Mouse (Mus musculus) cerebellum, postnatal 25 days (tissue): ENCODE data around the gene Fuca1.

Source experiments
- DNase-seq, 2 experiments: peaks; one replicate each; pipeline ENCODE4 v3.0.0; 2021; ENCODE audit warnings: mixed read lengths in 2 of 2

Gene Fuca1

DNA sequence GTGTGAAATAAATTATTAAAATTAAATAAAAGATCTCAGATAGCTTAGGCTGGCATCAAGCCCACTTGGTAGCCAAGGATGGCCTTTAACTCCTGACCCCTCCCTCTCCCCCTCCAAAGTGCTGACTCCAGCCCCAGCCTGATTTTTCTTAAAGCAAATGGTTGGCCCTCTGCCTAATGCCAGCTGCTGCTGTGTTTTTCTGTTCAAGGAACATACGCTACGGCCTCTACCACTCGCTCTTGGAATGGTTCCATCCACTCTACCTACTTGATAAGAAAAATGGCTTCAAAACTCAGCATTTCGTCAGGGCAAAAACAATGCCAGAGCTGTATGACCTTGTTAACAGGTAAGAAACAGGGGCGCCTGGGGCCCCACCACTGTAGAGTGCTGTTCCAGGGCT is 4.8 kb downstream of the Fuca1 start:
- no peak for DNase-seq

DNA sequence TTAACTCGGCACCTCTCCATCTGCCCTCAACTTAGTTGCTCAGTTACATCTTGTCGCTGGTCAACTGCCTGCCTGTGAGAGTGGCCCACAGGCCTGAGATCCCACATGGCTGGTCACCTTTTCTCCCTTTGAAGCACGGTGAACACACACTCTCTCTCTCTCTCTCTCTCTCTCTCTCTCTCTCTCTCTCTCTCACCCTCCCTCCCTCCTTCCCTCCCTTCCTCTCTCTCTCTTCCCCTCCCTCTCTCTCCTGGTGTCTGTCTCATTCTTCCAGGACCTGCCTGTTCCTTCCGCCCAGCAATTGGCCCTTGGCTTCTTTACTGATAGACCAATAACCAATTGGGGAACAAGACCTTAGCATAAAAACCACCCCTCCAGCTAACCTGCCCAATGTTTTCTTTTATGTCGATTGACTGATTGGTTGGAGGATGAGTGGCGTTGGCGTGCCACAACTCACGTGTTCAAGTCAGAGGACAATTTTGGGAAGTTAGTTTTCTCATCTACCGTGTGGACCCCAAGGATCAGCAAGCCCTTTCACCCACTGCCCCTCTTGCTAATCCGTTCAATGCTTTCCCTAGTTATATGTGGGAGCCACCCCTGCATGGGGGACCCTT is 5.8 kb downstream of the Fuca1 start:
- DNase-seq: no peak

DNA sequence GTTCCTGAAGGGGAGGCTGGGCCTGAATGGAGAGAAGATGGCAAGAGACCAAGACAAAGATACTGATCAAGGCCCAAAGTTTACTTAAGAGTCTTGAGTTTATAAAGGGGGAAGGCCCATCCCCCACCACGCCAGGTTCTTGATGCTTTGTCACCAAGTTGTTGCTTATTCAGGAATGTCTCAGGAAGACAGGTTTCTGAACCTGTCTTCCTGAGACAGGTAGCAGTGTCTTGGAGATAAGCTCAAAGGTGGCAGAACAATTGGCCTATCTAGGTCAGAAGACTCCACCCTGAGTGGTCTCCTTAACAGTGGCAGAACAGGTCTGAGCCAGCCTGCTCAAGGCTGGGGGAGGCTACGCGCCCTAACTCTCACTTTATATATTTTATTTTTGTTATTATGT is 6.3 kb downstream of the Fuca1 start:
- DNase-seq: no peak

DNA sequence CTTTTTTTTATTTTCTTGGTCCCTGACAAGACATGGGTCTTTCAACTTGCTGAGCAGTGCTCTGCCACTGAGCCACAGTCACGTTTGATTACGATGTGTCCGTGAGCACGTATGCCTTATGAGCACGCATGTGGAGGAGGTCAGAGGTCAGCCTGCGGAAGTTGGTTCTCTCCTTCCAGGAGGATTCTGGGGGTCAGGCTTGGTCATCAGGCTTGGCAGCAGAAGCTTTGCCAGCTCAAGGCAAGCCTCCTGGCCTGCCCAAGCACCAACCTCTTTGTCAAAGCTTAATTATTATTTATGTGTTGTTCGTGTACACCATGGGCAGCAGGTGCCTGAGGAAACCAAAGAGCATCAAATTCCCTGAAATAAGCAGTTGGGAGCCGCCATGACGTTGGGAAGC is 7.8 kb downstream of the Fuca1 start:
- no peak for DNase-seq

DNA sequence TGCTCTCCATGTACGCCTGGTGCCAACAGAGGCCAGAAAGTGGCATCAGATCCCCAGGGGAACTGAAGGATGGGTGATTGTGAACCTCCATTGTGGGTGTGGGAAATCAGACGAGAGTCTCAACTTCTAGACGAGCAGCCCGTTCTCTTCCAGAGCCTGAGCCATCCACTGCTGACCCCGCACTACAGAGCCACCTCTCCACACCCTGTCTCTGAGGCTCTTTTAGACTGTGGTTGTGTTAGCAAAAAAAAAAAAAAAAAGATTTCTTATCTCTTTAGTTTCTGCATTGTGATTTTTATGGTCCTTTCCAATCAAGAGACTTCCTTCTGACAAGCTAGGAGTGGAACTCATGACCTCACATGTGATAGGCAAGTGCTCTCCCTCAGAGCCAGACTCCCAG is 8.9 kb downstream of the Fuca1 start:
- no peak for DNase-seq

DNA sequence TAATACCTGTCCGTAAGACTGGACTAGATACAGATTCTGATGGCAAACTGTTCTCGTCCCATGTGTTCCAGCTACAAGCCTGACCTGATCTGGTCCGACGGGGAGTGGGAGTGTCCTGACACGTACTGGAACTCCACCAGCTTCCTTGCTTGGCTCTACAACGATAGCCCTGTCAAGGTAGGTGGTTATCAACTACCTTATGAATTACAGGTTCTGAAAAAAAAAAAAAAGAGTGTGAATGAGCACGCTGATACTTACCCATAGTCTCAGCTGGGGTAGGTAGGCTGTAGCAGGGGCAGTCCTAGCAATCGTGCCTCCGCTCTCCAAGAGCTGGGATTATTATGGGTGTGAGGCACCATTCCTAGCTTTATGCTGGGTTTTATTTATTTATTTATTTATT is 9.3 kb downstream of the Fuca1 start:
- no peak for DNase-seq

DNA sequence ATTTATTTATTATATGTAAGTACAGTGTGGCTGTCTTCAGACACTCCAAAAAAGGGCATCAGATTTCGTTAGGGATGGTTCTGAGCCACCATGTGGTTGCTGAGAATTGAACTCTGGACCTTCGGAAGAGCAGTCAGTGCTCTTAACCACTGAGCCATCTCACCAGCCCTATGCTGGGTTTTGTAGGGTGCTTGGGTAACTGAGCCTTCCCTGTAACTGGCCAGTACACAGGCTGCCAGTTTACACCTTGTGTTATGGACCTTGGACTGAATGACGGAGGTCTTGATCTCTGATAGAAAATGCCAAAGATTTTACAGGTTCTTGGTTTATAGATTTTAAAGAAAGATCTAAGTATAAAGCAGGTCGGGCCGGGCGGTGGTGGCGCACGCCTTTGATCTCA is 9.7 kb downstream of the Fuca1 start:
- no peak for DNase-seq

DNA sequence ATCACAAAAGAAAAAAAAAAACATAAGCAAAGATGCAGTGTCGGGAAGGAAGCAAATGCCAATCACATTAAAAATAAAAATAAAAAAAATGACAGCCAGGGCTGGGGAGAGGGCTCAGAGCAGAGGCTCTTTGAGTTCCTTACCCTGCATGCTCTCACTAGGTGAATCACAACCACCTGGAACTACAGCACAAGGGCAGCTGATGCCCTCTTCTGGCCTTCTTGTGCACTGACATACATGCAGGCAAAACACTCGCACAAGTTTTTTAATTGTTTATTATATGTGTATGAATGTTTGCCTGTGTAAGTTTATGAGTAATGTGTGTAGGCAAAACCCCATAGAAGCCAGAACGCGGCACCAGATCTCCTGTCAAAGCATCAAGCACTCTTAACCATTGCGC is 11.3 kb downstream of the Fuca1 start:
- DNase-seq: peak in 1 of 2 experiments; percentile 44

DNA sequence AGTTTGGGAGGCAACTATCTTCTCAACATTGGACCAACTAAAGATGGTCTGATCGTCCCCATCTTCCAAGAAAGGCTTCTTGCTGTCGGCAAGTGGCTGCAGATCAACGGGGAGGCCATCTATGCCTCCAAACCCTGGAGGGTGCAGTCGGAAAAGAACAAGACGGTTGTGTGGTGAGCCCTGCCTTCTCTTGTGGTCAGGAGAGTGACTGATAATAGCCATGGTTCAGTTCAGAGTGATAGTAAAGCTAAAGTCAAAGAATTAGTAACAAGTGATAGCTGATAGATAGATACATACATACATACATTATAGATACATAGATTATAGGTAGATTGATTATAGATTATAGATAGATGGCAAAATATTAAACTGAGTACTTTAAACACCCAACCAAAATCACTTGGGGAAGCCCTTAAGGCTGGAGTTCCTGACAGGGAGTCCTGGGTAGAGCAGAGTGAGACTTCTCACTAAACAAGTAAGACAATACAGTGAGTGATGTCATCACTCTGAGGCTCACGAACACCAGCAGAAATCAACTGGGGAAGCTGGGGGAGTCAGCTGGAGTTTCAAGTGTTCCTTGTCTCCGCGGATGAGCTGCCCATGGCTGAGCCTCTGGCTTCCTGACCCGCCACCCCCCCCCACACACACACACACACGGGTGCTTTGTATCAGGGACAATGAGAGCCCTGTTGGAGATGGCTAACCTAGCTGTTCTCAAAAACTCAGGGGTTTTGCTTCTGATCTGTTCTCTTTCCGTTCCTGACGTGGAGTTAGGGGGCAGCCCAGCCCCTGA is 14.4 kb downstream of the Fuca1 start:
- DNase-seq: no peak

DNA sequence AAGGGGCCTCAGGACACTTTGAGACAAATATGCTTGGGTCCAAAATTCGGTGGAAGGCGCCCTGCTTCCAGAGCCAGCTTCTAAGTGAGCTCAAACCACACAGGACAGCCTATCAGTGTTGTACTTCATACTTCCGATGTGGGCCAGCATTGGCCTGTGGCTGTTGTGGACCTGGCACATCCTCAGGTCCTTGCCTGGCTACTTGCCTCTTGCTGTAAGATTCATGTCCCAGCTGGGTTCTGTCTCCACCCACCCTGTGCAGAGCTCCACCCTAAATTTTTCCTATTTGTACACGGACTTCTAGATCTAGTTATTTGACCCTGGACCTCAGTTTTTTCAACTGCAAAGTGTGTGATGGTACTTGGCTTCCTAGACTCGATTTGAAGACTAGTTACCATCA is 15.0 kb downstream of the Fuca1 start:
- no peak for DNase-seq

DNA sequence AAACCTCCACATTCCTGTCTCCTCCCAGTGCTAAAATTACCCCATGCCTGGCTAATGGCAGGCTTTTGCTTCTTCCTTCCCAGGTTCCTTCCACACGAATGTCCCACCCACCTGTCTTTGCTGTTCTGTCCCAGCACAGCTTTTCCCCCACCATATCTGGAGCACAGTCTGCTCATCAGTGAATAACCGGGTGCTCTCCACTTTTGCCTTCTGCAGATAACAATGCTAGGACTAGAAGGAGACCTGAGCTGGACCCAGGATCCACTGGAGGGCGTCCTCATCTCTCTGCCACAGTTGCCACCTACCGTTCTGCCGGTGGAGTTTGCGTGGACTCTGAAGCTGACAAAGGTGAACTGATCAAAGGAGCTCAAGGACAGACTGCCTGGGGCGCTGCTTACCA is 18.3 kb downstream of the Fuca1 start:
- no peak for DNase-seq

DNA sequence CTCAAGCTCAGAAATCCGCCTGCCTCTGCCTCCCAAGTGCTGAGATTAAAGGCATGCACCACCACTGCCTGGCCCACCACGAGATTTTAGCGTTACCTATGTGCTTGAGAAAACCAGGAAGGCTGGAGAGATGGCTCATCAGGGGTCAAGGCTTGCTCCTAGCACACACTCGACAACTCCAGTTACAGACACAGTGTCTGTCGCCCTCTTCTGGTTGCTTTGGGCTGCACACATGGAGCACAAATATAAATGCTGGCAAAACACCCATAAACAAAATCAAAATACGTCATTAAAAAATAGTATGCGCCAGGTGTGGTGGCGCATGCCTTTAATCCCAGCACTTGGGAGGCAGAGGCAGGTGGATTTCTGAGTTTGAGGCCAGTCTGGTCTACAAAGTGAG is 20.5 kb downstream of the Fuca1 start:
- peak in 1 of 2 experiments; percentile 36 for DNase-seq

DNA sequence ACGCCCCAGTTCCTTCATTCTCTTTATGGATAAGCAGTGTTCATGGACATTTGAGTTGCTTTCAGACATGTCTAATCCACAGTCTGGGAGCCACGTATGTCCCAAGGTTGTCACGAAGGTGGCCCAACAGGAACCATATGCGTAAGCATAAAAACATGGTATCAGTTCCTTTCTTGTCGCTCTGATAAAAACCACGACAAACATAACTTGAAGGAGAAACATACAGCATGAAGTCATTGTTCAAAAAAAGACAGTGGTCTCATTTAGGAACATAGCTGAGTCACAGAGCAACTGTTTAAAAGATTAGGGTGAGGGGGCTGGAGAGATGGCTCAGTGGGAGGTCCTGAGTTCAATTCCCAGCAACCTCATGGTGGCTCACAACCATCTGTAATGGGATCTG is 21.7 kb downstream of the Fuca1 start:
- DNase-seq: no peak

DNA sequence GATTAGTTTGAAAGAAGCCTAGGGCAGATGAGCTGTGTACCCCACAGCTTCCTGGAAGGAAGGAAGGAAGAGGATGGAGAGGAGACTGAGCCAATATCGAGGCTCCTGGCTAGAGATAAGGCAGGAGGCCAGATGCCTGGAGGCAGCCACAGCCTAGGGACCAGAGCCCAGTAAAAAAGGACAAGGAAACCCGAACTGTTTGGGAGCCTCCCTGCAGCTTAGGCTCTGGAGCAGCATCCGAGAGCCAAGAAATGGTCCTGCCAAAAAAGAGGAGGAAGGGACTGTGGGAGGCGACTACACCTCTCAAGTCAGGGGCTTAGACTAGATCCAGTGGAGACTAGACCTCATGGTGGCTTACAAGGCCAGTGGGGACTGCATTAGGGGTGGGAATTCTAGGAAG is 22.9 kb downstream of the Fuca1 start:
- DNase-seq: peak; percentile 43 to 44

DNA sequence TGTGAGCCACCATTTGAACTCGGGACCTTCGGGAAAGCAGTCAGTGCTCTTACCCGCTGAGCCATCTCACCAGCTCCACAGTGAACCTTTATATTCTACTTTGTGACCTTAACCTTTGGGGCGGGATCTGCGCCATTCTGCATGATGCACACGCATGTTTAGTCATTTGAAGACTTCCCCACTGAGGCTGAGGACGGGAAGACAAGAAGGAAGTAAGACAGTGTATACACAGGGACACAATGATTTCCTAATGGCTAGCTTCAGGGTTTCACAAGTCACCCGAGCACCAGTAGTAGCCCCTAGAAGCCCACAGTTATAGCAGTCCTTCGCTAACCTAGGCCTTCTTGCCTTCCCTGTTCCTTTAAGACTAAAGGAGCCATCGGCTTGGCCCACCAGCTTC is 25.2 kb downstream of the Fuca1 start:
- DNase-seq: no peak

DNA sequence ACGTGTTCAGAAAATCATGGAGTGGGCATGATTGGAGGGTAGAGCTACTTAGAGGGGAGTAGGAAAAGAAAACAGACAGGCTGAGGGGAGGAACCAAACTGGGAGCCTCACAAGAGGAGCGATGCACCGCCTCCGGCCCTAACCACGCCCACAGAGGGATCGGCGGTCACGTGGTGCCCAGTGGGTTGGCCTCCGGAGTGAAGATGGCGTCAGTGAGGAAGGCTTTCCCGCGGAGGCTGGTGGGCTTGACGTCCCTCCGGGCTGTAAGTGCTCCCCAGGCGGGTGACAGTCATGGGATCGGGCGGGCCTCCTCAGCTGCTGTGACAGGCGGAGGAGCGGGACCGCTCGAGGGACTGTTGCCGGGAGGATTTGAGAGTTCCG is 25.7 kb downstream of the Fuca1 start, which contains the start of gene Hmgcl:
Gene Hmgcl, plus strand, starts transcription at position 171 of the 381 bp plus-strand sequence.
- peak; percentile 93 to 97 for DNase-seq

DNA sequence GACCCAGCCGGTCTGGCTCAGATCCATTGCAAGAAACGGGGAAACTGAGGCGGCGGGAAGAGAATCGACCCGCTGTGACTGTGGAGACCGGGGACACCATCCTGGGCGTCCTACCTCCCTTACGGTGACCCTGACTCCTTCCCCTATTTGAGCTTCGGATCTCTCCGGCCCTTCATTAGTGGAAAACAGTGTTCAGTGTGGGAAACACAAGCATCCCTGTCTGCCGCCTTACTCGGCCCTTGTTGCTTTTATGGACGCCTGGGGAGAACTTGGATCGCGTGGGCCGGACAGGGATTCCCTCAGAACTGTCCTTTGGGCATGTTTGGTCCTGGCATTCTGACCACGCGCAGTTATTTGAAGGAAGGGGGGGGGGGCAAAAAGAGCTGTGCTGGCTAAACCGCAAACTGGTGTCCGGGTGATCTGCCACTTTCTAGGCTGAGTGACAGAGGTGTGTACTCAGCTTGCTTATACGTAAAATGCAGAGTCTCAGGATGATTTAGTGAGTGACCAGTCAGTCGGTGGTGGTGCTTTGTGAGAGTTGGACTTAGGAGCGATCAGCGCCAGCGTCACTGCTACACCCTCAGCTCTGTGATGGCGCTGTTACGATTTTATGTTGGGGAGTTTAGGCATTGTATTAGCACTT is 26.2 kb downstream of the Fuca1 start:
- DNase-seq: peak in 1 of 2 experiments; percentile 63

DNA sequence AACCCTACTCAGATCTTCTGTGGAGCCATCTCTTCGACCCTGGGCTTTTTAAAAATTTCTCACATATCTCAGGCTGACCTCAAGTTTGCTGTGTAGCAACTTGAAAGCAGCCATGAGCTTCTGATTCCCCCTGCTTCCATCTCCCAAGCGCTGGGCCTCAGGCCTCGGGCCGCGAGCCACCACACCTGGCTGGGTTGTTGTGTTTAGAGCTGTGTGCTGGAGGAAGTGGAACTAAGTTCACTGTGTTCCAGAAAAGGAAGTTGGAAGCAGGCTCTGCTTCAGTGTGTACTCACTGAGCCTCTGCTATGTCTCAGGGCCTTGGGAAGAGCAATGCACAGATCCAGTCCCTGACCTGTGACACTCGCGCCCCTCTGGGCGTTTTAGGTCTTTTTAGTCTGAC is 27.6 kb downstream of the Fuca1 start:
- DNase-seq: no peak

DNA sequence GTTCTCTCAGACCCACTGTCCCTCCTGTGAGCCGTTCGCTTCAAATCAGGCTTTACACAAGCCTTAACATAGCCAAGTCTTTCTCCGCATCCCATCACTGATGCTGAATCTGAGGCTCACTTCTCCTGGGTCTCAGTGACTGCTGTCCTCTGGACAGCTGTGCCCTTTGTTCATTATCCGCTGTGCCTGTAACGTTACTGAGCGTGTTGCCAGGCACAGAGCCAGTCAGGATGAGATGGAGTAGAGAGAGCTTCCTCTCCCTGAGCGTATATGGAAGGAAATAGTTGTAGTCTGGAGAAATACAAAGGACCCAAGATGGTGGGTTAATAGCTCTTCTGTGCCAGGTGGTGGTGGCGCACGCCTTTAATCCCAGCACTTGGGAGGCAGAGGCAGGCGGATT is 28.9 kb downstream of the Fuca1 start:
- peak in 1 of 2 experiments; percentile 36 for DNase-seq

DNA sequence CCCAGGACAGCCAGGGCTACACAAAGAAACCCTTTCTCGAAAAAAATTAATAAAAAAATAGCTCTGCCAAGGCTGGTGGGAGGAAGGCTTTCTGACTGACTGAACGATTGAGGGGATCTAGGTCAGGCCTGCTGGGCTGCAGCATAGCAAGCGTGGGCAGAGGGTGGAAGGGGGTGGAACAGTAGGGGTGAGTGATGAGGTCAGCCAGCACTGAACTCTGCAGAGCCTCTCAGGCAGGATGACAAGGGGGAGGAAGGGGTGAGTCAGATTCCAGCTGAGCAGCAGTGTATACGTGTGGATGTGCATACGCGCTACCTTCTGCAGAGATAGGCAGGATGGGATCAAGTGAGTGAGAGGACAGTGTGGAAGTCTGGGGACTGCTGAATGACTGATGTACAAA is 29.4 kb downstream of the Fuca1 start:
- peak; percentile 72 to 79 for DNase-seq

DNA sequence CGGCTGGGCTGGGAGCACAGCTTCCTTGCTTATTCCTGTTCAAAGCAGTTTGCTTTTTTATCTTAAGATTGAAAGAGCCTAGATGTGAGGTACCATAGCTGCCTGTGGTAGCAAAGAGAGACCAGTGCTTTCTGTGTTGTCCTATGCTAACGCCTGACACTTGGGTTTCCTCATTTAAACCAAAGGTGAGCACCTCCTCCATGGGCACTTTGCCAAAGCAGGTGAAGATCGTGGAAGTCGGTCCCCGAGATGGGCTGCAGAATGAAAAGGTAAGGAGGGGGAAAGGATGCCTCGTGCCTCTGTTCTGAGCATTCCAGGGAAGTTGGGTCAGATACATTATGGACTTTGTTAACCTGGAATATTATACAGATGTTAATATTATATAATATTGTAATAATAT is 29.8 kb downstream of the Fuca1 start:
- peak; percentile 47 to 59 for DNase-seq

DNA sequence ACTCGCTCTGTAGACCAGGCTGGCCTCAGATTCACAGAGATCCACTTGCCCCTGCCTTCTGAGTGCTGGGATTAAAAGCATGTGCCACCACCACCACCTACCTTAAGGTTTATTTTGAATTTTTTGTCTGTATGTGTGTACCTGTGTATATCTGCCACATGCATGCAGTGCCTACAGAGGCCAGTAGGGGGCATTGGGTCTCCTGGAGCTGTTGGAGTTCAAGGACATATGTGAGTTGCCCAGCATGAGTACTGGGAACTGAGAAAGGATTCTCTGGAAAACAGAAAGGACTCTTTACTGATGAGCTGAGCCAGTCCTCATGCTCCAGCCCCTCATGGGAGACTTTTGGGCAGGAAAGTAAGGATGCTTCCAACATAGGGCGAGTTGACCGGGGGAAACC is 31.0 kb downstream of the Fuca1 start:
- DNase-seq: peak in 1 of 2 experiments; percentile 52

DNA sequence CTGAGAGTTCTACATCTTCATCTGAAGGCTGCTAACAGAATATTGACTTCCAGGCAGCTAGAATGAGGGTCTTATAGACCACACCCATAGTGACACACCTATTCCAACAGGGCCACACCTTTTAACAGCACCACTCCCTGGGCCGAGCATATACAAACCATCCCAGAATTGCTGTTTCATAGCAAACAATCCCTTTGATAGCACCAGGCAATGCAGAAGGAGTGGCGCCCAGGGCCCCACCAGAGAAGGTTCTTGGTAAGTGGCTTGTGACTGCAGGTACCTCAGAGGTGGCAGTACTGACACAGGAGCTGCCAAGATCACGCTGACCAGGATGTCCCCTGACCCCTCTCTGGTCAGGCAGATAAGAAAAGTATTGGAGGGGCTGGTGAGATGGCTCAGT is 32.6 kb downstream of the Fuca1 start:
- DNase-seq: no peak

DNA sequence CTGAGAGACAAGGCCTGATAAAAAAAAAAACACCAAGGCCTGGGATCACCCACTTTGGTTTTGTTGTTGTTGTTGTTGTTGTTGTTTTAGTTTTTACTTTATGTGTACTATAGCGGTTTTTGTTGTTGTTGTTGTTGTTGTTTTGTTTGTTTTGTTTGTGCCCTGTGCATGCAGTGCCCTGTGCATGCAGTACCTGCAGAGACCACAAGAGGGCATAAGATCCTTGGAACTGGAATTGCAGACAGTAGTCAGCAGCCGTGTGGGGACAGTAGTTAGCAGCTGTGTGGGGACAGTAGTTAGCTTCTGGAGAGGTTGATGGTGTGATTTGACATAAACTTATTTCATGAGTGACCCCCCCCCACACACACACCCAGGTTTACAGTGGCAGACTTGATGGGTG is 33.7 kb downstream of the Fuca1 start:
- peak; percentile 81 to 89 for DNase-seq
